Mouse (Mus musculus) lung, postnatal 0 days (tissue): Measurements from ENCODE around the gene Ap3b1.

Experiments
- CTCF ChIP-seq: IDR thresholded peaks from 2 replicates; pipeline ENCODE4 v1.5.1; 2016; ENCODE audit warnings: antibody characterized with exemption, mild to moderate bottlenecking
- EP300 ChIP-seq: IDR thresholded peaks from 2 replicates; pipeline ENCODE4 v1.6.1; 2016; ENCODE audit warnings: antibody characterized with exemption, mild to moderate bottlenecking, control low read depth

DNA sequence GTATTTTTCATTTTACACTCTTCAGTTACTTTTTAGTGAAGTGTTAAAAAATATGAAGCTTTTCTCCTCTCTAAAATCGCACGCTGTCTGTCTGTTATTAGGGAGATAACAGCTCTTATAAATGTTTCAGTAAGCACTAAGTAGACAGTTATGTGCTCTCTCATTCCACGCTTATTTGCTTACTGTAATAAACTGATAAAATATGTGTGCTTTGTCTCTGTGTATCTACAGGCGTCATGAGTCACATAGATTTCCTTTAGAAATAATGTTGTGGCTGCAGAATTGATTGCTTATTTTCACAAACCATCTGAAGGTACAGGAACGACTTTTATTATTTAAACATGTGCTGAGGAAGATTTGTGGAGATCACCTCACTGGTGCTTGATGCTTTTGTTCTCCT lies 164.5 kb downstream of the Ap3b1 start:
- TF ChIP-seq CTCF: no peak
- TF ChIP-seq EP300: no peak
